Mouse (Mus musculus): Measurements from ENCODE around the gene Col23a1.

Col23a1 gene

DNA sequence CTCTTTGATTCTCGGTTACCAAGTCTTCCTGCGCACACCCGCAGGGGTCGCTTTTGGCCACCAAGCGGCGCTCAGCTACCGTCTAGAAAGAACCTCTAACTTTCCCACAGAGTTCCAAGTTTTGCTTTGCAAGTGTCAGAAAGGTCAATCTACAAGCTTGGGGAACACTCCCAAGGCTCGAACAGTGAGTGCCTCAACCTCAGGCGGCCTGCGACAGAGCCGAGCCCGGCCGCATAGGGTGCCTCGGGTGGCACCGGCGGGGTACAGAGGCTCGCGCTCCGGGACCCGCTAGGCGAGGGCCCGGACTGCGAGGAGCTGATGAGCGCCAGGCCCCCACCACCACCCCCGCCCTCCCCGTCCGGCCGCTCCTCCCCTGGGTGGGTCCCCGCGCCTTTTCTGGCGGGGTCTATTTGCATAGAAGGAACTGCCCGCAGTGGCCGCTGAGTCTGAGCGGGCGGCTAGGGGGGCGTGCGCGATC lies at the start of gene Col23a1:
TSS of gene Col23a1 (plus strand) at position 357 of the 478 bp plus-strand sequence.
- peak; percentile 91 for DNase-seq

- DNase-seq: no peak
These were observed 46.8 kb upstream of the Col23a1 start for GRCm38 (mm10) chr11:51242897-51243296.

GRCm38 (mm10) chr11:51257006-51257405 lies 32.7 kb upstream of the Col23a1 start:
- no peak for DNase-seq

DNA sequence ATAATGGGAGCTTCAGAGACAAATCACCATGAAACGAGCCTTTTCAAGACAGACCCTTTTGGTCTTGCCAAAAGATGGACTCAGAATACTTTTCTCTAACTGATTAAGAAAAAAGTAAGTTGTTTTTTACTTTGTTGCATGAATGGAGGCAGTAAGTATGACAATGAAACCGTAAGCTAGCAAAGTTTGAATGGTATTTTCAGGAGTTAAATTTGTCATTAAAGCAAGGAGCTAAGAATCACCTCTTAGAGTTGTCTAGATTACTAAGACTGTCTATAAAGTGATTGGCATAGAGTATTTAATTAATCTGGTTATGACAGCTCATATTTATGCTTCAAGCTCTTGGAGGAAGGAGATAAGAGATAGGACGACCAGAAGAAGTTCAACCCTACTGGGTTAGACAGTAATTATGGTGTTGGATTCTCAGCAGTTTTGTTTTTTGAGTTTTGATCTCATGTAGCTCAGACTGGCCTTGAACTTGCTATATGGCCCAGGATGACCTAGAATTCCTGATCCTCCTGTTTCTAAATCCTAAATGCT lies 28.0 kb upstream of the Col23a1 start, which contains the start of gene Clk4:
TSS of gene Clk4 (plus strand) at position 51 of the 540 bp plus-strand sequence.
- DNase-seq: no peak

DNA sequence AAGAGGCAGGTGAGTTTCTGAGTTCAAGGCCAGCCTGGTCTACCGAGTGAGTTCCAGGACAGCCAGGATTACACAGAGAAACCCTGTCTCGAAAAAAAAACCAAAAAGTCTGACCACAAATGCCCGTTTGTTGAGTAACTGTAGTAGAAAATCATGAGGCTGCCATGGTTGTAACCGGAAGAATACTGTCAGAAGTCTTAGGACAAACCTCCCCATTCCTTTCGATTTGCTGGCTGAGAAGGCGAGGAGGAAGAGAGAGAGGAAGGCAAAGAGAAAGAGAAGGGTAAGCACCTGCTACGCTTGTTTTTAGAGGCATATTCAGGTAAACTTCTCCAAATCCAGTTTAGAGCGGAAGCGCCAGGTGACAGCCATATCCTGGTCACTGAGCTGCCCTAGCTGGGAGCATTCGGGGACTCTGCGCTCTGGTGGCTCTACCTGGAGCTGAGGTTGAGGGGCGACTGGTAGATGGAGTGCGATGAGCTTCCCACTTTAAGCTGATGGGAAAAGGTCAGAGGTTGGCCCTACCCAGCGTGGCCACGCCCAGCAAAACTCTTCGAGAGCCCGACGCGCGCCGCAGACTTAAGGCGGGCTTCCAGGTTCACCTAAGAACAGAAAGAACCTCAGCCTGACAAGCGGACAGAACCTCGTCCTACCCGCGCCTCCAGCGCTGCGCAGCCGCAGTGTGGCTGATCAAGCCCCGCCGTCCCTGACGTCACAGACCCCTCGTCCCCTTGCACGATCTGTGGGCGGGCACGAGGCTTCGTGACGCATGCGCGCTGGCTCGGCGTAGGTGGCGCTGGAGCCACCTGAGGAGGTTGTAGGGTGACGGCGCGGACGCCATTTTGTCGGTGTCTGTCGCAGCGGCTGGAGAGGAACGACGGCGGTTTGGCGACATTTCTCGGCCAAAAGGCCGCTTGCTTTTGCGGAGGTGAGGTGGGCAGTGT lies 27.1 kb upstream of the Col23a1 start, which contains the start of gene BC049762:
TSS of gene BC049762 (minus strand) at position 705 of the 944 bp plus-strand sequence.
- DNase-seq: peak; percentile 99

DNA sequence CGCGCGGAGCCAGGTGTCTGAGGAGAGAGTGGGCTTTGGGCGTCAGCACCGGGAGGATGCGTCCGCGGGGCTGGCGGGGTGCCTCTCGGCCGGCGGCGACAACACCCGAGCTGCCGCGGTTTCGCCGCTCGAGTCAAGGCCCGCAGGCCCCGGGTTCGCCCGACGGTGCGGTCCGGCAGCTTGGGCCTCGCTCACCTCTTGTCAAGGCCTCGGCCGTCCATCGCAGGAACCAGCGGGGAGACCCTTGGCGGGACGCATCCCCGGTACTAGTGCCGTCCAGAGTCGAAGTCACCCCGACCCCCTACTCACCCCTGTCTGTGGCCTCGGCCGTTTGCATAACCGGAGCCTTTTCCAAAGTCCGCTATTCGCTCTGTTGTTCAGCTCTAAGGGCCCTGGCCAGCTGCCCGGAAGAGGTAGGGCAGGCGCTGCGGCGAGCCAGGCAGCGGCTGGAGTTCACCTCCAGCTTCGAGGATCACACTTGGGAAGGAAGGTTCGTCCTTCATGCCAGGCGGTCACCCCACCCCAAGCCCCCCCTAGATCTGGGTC lies 26.4 kb upstream of the Col23a1 start:
- DNase-seq: peak; percentile 71 to 85

DNA sequence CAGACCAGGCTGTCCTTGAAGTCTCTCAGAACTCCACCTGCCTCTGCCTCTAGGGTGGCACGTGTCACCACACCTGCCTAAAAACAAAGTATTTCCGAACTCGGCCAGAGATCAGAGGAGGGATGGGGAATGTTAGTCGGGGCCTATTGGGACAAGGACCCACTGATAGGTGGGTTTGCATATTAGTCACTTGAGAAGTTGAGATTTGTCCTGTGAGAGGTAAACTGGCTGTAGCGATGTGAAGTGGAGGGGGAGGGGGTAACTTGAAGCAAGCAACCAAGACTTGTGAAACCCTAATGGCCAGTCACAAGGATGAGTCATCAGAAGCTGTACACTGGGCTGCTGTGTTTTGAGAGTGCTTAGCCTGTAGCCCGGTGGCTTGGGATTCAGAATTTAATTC lies 25.4 kb upstream of the Col23a1 start:
- peak; percentile 7 to 22 for DNase-seq

DNA sequence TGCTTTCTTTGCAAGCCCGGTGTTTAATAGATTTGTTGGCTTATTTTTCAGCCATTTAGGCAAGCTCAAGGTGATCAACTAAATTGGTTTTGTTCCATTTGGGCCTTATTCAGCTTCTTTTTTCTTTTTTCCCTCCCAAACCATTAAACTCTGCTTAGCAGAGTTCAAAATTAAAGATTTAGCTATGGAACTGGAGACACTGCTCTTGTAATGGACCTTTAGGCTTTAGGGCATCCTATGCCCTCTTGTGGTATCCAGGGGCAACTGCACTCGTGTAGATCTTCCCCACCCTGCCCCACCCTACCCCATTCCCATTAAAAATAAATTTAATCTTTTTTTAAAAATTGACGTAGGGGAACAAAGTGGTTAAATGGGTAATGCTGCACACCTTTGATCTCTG lies 24.4 kb upstream of the Col23a1 start:
- peak; percentile 35 to 51 for DNase-seq

DNA sequence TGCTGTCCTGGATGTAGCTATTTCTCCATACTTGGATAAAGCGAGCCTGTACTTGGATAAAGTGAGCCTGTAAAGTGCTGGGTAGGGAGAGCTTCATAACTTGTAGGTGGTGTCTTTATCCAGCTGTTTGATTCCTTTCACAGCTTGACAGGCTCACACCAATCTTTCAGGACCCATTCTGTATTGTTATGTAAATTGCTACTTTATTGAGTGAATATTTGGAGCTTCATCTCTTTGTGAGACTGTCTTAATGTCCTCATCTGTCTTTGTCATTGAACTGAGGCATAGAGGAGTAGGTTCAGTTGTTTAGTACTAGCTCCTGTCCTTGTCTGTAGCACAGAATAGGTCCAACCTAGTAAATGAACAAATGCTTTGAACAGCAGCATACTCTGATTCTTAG lies 15.3 kb upstream of the Col23a1 start:
- DNase-seq: no peak

DNA sequence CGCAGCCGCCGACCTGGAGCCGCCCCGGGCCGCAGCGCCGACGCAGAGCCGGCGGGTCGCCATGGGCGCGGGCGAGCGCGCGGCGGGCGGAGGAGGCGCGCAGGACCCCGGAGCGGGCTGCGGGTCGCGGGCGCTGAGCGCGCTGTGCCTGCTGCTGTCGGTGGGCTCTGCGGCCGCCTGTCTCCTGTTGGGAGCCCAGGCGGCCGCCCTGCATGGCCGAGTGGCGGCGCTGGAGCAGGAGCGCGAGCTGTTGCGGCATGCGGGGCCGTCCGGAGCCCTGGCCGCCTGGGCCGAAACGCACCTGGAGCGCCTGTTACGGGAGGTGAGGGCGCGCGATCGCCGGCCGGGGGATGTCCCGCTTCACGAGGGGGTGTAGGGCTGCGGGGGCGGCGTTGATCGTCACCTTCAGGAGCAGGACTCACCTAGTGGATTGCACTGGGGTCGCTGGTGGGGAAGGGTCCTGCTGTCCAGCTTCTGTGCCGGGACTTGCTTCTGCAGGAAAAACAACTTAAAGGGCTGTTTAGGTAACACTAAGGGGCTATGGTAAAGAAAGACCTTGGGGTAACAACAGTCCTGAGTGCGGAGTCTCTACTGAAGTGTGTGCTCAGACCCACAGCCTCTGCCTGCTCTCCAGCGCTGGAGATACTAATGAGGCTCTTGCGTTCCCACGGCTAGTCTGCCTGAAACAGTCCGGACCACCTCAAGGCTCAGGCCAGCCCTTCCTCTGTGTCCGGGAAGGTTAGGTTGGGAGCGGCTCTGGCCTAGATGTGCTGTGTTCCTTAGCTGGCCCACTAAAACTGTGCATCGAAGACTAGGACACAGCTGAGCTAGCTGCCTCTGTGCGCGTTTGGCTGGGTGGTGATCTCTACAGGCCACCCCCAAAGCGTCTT lies 591 bp downstream of the Col23a1 start:
- DNase-seq: peak; percentile 75 to 87

DNA sequence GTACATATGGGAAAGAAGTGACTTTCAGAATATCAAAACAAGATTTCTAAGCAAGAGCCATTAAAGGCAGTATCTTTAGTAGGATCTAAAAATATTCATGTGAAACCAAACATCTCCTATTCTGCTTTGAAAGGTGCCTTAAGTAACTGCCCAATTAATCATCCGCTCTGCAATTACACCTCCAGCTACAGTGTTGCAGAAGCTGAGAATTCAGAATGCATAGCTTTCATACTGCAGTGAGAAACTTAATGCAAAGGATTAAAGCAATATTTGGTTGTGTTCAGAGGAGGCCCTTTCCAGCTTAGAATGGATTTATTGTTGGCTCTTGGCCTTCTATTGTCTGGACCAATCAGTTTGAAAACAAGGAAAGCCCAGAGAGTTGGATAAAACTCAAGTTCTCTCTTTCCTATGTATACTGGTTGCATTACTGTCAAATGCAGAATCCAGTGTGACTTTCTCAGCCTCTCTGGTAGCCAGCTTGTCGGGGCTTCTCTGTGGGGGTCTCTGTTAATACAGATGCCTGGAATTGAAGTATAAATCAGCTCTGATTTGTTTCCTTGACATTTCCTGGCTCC lies 4.3 kb downstream of the Col23a1 start:
- no peak for DNase-seq

- no peak for DNase-seq
These were observed 6.0 kb downstream of the Col23a1 start for GRCm38 (mm10) chr11:51295742-51296141.

DNA sequence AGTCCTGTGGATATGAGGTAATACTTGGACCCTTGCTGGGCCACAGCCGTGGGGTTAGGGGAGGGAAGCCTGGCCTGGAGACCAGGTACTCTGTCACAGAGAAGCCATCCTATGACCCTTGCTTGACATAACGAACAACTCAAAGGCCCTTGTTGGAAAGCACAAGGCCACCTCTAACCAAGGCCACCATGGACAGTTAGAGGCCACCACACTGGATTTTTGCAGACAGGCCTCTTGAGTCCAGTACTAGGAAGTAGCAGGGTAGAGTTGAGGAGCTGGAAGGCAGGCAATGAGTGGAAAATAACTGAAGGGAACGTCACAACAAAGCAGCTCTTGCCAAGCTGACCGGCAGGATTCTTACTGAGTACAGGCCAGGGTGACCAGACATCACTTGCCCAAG lies 9.0 kb downstream of the Col23a1 start:
- DNase-seq: no peak

GRCm38 (mm10) chr11:51302396-51302795 lies 12.7 kb downstream of the Col23a1 start:
- DNase-seq: no peak

DNA sequence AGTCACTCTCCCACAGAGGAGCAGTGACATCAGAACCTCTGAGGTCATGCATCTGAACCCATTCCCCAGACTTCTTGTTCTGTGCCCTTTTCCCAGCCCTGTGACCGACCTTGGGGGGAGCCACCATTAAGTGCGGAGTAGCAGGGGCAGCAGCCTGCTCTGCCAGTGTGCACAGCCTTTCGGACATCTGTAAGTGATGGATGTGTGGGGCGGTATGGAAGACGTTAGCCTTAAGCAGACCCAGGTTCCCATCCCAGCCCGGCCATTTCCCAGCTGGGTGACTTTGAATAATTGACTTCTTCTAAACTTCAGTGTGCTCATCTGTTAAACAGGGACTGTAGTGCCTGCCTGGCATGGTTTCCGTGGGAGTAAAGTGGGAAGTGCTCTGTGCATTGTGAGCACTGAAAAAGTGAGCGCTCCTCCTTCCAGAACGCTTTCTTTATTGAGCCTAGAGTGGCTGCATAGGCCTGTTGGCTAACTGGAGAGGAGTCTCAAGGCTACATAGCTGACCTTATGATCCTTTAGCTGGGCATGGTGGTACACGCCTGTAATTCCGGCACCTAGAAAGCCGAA lies 14.3 kb downstream of the Col23a1 start:
- no peak for DNase-seq

GRCm38 (mm10) chr11:51308306-51308705 lies 18.6 kb downstream of the Col23a1 start:
- peak; percentile 11 to 18 for DNase-seq

DNA sequence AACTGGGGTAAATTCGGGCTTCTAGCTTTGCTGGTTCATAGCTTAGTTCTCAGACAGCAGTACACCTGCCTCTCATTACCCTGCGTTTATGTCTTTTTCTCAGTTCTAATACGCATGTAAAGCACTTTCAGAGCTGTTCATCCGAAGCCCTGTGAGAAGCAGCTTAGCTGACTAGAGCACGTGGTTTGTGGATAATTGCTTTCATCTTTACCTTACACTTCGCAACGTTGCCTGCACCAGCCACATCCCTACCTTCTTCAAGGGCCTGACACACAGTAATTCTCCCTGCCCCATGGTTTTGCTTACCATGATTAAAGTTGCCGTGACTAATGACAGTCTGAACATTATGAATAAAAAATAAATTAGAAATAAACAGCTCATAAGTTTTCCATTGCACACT lies 22.1 kb downstream of the Col23a1 start:
- DNase-seq: no peak

DNA sequence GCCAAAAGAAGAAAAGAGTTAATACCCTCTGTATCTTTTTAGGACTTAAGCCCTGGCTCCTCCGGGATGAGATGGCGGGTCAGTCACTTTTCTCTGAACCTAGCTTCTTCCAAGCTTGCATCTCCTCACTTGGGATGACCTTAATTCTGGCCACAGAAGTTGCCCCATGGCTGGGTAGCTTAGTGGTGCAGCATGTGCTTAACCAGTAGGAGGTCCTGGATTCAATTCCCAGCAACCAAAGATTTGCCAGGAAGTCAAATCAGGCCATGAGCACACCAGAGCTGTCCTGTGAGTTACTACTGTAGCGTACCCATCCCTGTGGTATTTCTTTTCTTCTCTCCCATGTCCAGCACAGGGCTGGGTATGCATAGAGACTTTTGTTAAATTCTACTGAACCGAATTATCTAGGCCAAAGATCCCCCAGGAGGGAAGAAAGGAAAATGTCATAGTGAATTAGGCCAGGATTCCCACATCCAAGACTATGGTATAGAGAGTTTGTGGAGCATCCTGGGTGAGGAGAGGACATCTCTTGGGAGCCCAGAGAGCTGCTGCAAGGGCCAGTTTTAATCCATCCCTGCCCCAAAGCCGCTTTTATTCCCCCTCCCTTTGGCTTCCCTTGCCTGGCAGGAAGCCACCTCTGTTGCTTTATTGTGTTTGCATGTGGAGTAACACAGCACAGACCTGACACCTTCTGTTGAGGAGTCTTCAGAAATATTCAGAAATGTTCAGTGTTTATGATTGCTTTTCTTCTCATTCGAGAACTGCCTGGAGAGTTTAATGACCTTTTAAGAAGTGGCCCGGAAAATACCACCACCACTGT lies 26.5 kb downstream of the Col23a1 start:
- no peak for DNase-seq

DNA sequence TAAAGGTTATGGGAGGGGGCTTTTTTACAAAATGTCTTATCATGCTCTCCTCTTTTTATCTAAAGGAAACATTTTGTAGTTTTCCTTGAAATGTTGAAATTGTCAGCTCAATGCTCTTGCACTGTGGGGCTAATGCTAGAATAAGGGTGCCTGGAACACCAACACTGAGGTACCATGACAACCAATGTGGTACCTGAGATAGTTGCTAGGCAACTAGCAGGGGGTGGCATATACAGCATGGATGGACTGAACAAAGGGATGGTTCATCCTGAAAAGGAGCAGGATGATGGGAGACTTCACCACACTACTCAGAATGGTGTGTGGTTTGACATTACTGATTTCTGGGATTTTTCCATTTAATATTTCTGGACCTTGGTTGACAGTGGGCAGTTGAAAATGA lies 30.9 kb downstream of the Col23a1 start:
- DNase-seq: no peak

DNA sequence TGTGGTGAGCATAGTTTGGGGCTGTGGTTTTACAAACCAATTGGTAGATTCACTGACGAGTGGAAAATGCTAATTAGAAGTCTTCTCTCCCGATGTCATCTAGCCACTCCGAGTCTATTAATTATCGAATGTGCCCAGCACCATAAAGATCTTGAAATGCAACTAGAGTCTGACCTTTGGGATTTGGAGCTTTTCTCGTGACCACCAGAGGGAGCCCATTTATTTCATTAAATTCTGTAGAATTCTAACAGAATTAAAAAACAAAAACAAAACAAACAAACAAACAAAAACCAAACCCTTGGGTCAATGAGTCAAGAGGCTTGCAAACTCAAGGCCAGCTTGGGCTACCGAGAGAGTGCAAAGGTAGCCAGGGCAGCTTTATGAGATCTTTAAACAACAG lies 37.2 kb downstream of the Col23a1 start:
- DNase-seq: peak; percentile 28 to 40

- DNase-seq: peak; percentile 43 to 44
These were observed 38.7 kb downstream of the Col23a1 start for GRCm38 (mm10) chr11:51328387-51328942.
